Mouse (Mus musculus): ENCODE measurements around the gene Fam184a. TPM values are rescaled to one million over a fixed set of nuclear protein-coding genes. Genes with fewer than 3 reads are reported as not detected.

Gene Fam184a
- total and polyA plus RNA-seq, 3 experiments = not detected

- DNase-seq (ENCODE audit: low spot score) (no peak), ATAC-seq (ENCODE audit: extremely low read depth, insufficient number of reproducible peaks, low FRiP score, poor library complexity, severe bottlenecking) (no peak)
- Histone ChIP-seq H3K4me3 (ENCODE audit: low read depth, low read length) (no peak overlapping the region), H3K9me3 (replicated peaks) (no peaks in the 10 kb centered on the region), H3K4me1 (ENCODE audit: insufficient read depth, low read depth, low read length) (no peaks in the 10 kb centered on the region), H3K27me3 (ENCODE audit: insufficient read depth, low read length) (no peaks in the 10 kb centered on the region), H3K36me3 (replicated peaks) (no peaks in the 10 kb centered on the region)
- TF ChIP-seq POLR2AphosphoS5 (IDR thresholded peaks at IDR 0.05; ENCODE audit: insufficient replicate concordance, low read depth, low read length) = no peak
- TF ChIP-seq GATA2 (IDR thresholded peaks at IDR 0.05; ENCODE audit: borderline replicate concordance, low read depth, low read length) = no peak
- no peak for TF ChIP-seq CTCF (IDR thresholded peaks at IDR 0.05; ENCODE audit: low read depth, low read length)
- no peak for TF ChIP-seq GATA1 (IDR thresholded peaks at IDR 0.05; ENCODE audit: borderline replicate concordance, low read length)
- no peak for TF ChIP-seq TAL1 (conservative IDR thresholded peaks at IDR 0.05; ENCODE audit: low read depth, low read length)
These were observed 46.4 kb downstream of the Fam184a start for GRCm38 (mm10) chr10:53704516-53704915.

GRCm38 (mm10) chr10:53698531-53698930, 52.4 kb downstream of the Fam184a start:
- no peak overlapping the region for H3K4me3 ChIP-seq (ENCODE audit: low read depth, low read length)
- H3K4me1 ChIP-seq (ENCODE audit: insufficient read depth, low read depth, low read length) = no peaks in the 10 kb centered on the region
- DNase-seq (ENCODE audit: low spot score) = no peak
- no peaks in the 10 kb centered on the region for H3K27me3 ChIP-seq (ENCODE audit: insufficient read depth, low read length)
- H3K9me3 ChIP-seq (replicated peaks) = no peaks in the 10 kb centered on the region
- TF ChIP-seq GATA2 (IDR thresholded peaks at IDR 0.05; ENCODE audit: borderline replicate concordance, low read depth, low read length) = no peak
- no peak for TF ChIP-seq CTCF (IDR thresholded peaks at IDR 0.05; ENCODE audit: low read depth, low read length)
- no peak for TF ChIP-seq TAL1 (conservative IDR thresholded peaks at IDR 0.05; ENCODE audit: low read depth, low read length)
- no peak for TF ChIP-seq GATA1 (IDR thresholded peaks at IDR 0.05; ENCODE audit: borderline replicate concordance, low read length)
- no peak for TF ChIP-seq POLR2AphosphoS5 (IDR thresholded peaks at IDR 0.05; ENCODE audit: insufficient replicate concordance, low read depth, low read length)
- no peaks in the 10 kb centered on the region for H3K36me3 ChIP-seq (replicated peaks)
- no peak for ATAC-seq (ENCODE audit: extremely low read depth, insufficient number of reproducible peaks, low FRiP score, poor library complexity, severe bottlenecking)

GRCm38 (mm10) chr10:53694757-53695156, 56.2 kb downstream of the Fam184a start:
- TF ChIP-seq GATA1 (IDR thresholded peaks at IDR 0.05; ENCODE audit: borderline replicate concordance, low read length) (no peak), CTCF (IDR thresholded peaks at IDR 0.05; ENCODE audit: low read depth, low read length) (no peak), TAL1 (conservative IDR thresholded peaks at IDR 0.05; ENCODE audit: low read depth, low read length) (no peak), POLR2AphosphoS5 (IDR thresholded peaks at IDR 0.05; ENCODE audit: insufficient replicate concordance, low read depth, low read length) (no peak), GATA2 (IDR thresholded peaks at IDR 0.05; ENCODE audit: borderline replicate concordance, low read depth, low read length) (no peak)
- no peaks in the 10 kb centered on the region for H3K36me3 ChIP-seq (replicated peaks)
- no peaks in the 10 kb centered on the region for H3K4me1 ChIP-seq (ENCODE audit: insufficient read depth, low read depth, low read length)
- DNase-seq (ENCODE audit: low spot score) (no peak), ATAC-seq (ENCODE audit: extremely low read depth, insufficient number of reproducible peaks, low FRiP score, poor library complexity, severe bottlenecking) (no peak)
- H3K27me3 ChIP-seq (ENCODE audit: insufficient read depth, low read length) = no peaks in the 10 kb centered on the region
- no peak overlapping the region for H3K4me3 ChIP-seq (ENCODE audit: low read depth, low read length)
- no peaks in the 10 kb centered on the region for H3K9me3 ChIP-seq (replicated peaks)

- no peaks in the 10 kb centered on the region for H3K9me3 ChIP-seq (replicated peaks)
These were observed 59.7 kb downstream of the Fam184a start for GRCm38 (mm10) chr10:53691263-53691662.

GRCm38 (mm10) chr10:53688952-53689584, 61.9 kb downstream of the Fam184a start:
- no peak for TF ChIP-seq POLR2AphosphoS5 (IDR thresholded peaks at IDR 0.05; ENCODE audit: insufficient replicate concordance, low read depth, low read length)
- TF ChIP-seq GATA1 (IDR thresholded peaks at IDR 0.05; ENCODE audit: borderline replicate concordance, low read length) = no peak
- TF ChIP-seq GATA2 (IDR thresholded peaks at IDR 0.05; ENCODE audit: borderline replicate concordance, low read depth, low read length) = no peak
- no peak for TF ChIP-seq TAL1 (conservative IDR thresholded peaks at IDR 0.05; ENCODE audit: low read depth, low read length)
- DNase-seq (ENCODE audit: low spot score) = no peak
- Histone ChIP-seq H3K27me3 (ENCODE audit: insufficient read depth, low read length) (no peaks in the 10 kb centered on the region), H3K4me3 (ENCODE audit: low read depth, low read length) (no peak overlapping the region), H3K4me1 (ENCODE audit: insufficient read depth, low read depth, low read length) (no peaks in the 10 kb centered on the region), H3K36me3 (replicated peaks) (no peaks in the 10 kb centered on the region), H3K9me3 (replicated peaks) (no peaks in the 10 kb centered on the region)
- ATAC-seq (ENCODE audit: extremely low read depth, insufficient number of reproducible peaks, low FRiP score, poor library complexity, severe bottlenecking) = no peak

More at GRCm38 (mm10) chr10:53691263-53691662, 59.7 kb downstream of the Fam184a start:
- TF ChIP-seq CTCF (IDR thresholded peaks at IDR 0.05; ENCODE audit: low read depth, low read length) = no peak
- no peak for TF ChIP-seq POLR2AphosphoS5 (IDR thresholded peaks at IDR 0.05; ENCODE audit: insufficient replicate concordance, low read depth, low read length)
- TF ChIP-seq TAL1 (conservative IDR thresholded peaks at IDR 0.05; ENCODE audit: low read depth, low read length) = no peak
- TF ChIP-seq GATA2 (IDR thresholded peaks at IDR 0.05; ENCODE audit: borderline replicate concordance, low read depth, low read length) = no peak
- no peak for TF ChIP-seq GATA1 (IDR thresholded peaks at IDR 0.05; ENCODE audit: borderline replicate concordance, low read length)
- Histone ChIP-seq H3K27me3 (ENCODE audit: insufficient read depth, low read length) (no peaks in the 10 kb centered on the region), H3K4me3 (ENCODE audit: low read depth, low read length) (no peak overlapping the region), H3K36me3 (replicated peaks) (no peaks in the 10 kb centered on the region), H3K4me1 (ENCODE audit: insufficient read depth, low read depth, low read length) (no peaks in the 10 kb centered on the region)
- no peak for ATAC-seq (ENCODE audit: extremely low read depth, insufficient number of reproducible peaks, low FRiP score, poor library complexity, severe bottlenecking)
- no peak for DNase-seq (ENCODE audit: low spot score)

- TF ChIP-seq POLR2AphosphoS5 (IDR thresholded peaks at IDR 0.05; ENCODE audit: insufficient replicate concordance, low read depth, low read length) (no peak), GATA1 (IDR thresholded peaks at IDR 0.05; ENCODE audit: borderline replicate concordance, low read length) (no peak), TAL1 (conservative IDR thresholded peaks at IDR 0.05; ENCODE audit: low read depth, low read length) (no peak), CTCF (IDR thresholded peaks at IDR 0.05; ENCODE audit: low read depth, low read length) (no peak), GATA2 (IDR thresholded peaks at IDR 0.05; ENCODE audit: borderline replicate concordance, low read depth, low read length) (no peak)
- no peaks in the 10 kb centered on the region for H3K4me1 ChIP-seq (ENCODE audit: insufficient read depth, low read depth, low read length)
- DNase-seq (ENCODE audit: low spot score) (no peak), ATAC-seq (ENCODE audit: extremely low read depth, insufficient number of reproducible peaks, low FRiP score, poor library complexity, severe bottlenecking) (no peak)
- H3K27me3 ChIP-seq (ENCODE audit: insufficient read depth, low read length) = no peaks in the 10 kb centered on the region
- H3K9me3 ChIP-seq (replicated peaks) = no peaks in the 10 kb centered on the region
- H3K36me3 ChIP-seq (replicated peaks) = no peaks in the 10 kb centered on the region
- no peak overlapping the region for H3K4me3 ChIP-seq (ENCODE audit: low read depth, low read length)
These were observed 62.4 kb downstream of the Fam184a start for GRCm38 (mm10) chr10:53688533-53688932.

All from G1E (cell line).